Mouse (Mus musculus) G1E-ER4 (cell line): Measurements from ENCODE around the gene Ott. TPM values are rescaled to one million over a fixed set of nuclear protein-coding genes. Genes with fewer than 3 reads are reported as not detected.
"Not testable (repeated sequence)": the region's sequence is repeated elsewhere in the genome, so short reads cannot be mapped to it uniquely, and the experiment has no call there.

Experiments
- GATA1 ChIP-seq: IDR thresholded peaks from one replicate; pipeline ENCODE4 v1.8.0; 2012; ENCODE audit warnings: low read length, inconsistent platforms
- polyA plus RNA-seq: library from polyadenylated mRNA; stranded (reverse); fragments of >175 nt; gene quantifications from 2 replicates; pipeline ENCODE4 v1.2.3, GENCODE M21; 2012

Ott gene
- not detected in 2 replicates for polyA plus RNA-seq

GRCm38 (mm10) chrX:149073982-149074381 is at the start of gene Ott:
Gene Ott, plus strand, starts transcription at chrX:149074282.
- TF ChIP-seq GATA1, result not testable (repeated sequence)

Other genes with a start within 250 kb of the Ott start
- gene Luzp4, start 216.6 kb upstream of the Ott start, polyA plus RNA-seq, result not detected in 2 replicates
- not detected in 2 replicates for gene Gm15093, start 198.1 kb downstream of the Ott start, polyA plus RNA-seq